Mouse (Mus musculus) ES-Bruce4 (cell line): ENCODE results near the gene Setd1b.

Experiments
- CTCF ChIP-seq: IDR thresholded peaks from one replicate; pipeline ENCODE4 v1.8.1; 2011; ENCODE audit warnings: low read depth, low read length
- EP300 ChIP-seq: IDR thresholded peaks from 2 replicates; pipeline ENCODE4 v1.6.1; 2011; ENCODE audit warnings: low read depth, low read length; ENCODE audit not compliant: insufficient read depth
- POLR2A ChIP-seq: IDR thresholded peaks from one replicate; pipeline ENCODE4 v1.8.1; 2011; ENCODE audit warnings: low read length; ENCODE audit not compliant: insufficient read depth

GRCm38 (mm10) chr5:123125105-123125504, 16.9 kb upstream of the Setd1b start:
- TF ChIP-seq EP300 (no peak), POLR2A (no peak), CTCF (no peak)
